Mouse (Mus musculus): ENCODE data around the gene Prss53. TPM values are rescaled to one million over a fixed set of nuclear protein-coding genes. Genes with fewer than 3 reads are reported as not detected.
A peak's percentile ranks its signal among the peaks of the same experiment; 100 is the strongest.
"Not testable (repeated sequence)": the region's sequence is repeated elsewhere in the genome, so short reads cannot be mapped to it uniquely, and the experiment has no call there.

The Prss53 gene
- polyA plus RNA-seq, 1 experiment from 2014 or later, result 0.39 TPM

GRCm38 (mm10) chr7:127903971-127904796 lies 13.4 kb upstream of the Prss53 start, which contains the start of gene Bckdk:
Bckdk (plus strand) TSS chr7:127904082.
- H3K27ac ChIP-seq (ENCODE audit: low read depth), result peak within 1 kb of the TSS; percentile 78
- peaks cover 23% of the 10 kb centered on the region for H3K4me1 ChIP-seq (ENCODE audit: insufficient read depth)
- DNase-seq, result peak; percentile 84
- no peaks in the 10 kb centered on the region for H3K9me3 ChIP-seq (ENCODE audit: low read length)
- H3K36me3 ChIP-seq (replicated peaks; ENCODE audit: insufficient read depth, low read length), result peaks cover 38% of the 10 kb centered on the region
- peak; percentile 90 for ATAC-seq
- no peaks in the 10 kb centered on the region for H3K27me3 ChIP-seq (ENCODE audit: insufficient read depth, low read length)
- peak within 1 kb of the TSS; percentile 93 for H3K4me2 ChIP-seq (ENCODE audit: low read depth, low read length)
- peak within 1 kb of the TSS; percentile 82 for H3K4me3 ChIP-seq (ENCODE audit: low read depth, low read length)
- peak within 1 kb of the TSS; percentile 90 for H3K9ac ChIP-seq (replicated peaks)
- TF ChIP-seq EP300 (IDR thresholded peaks at IDR 0.05; ENCODE audit: low read depth) (no peak; the same call in 1 of the 2 replicates), CTCF (IDR thresholded peaks at IDR 0.05; ENCODE audit: low read depth) (no peak)
- 7% methylated on average over 38 of the region's 38 CpGs for WGBS (ENCODE audit: insufficient replicate concordance)

- no peak for TF ChIP-seq EP300 (IDR thresholded peaks at IDR 0.05; ENCODE audit: low read depth)
- TF ChIP-seq CTCF (IDR thresholded peaks at IDR 0.05; ENCODE audit: low read depth), result no peak
- Histone ChIP-seq H3K27ac (ENCODE audit: low read depth) (no peak overlapping the region), H3K9ac (replicated peaks) (no peak overlapping the region), H3K27me3 (ENCODE audit: insufficient read depth, low read length) (no peaks in the 10 kb centered on the region), H3K36me3 (replicated peaks; ENCODE audit: insufficient read depth, low read length) (peaks cover 15% of the 10 kb centered on the region), H3K4me3 (ENCODE audit: low read depth, low read length) (no peak overlapping the region), H3K4me1 (ENCODE audit: insufficient read depth) (peaks cover 32% of the 10 kb centered on the region), H3K9me3 (ENCODE audit: low read length) (no peaks in the 10 kb centered on the region), H3K4me2 (ENCODE audit: low read depth, low read length) (no peak overlapping the region)
- ATAC-seq, result no peak
- no peak for DNase-seq
- 55% methylated on average over 2 of the region's 2 CpGs for WGBS (ENCODE audit: insufficient replicate concordance)
These were observed 11.0 kb upstream of the Prss53 start for GRCm38 (mm10) chr7:127901772-127902171.

DNA sequence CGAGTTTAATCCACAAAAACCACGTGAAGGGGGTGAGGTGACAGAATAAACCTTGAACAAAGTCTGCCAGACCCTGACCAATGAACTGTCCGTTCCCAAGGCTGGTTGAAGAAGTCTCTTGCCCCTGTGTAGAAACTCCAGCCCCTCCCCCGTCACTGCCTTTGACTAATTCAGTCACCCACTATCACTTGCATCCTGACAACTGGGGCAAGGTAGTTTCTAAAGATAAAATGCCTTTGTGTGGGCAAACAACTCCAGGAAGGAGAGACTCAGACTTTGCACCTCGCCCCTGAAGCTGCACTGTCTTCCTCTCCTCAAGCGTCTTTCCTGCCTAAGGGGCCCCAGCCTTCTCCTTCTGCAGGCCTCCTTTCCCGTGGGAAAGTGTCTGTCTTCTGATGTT lies 9.2 kb upstream of the Prss53 start:
- DNase-seq, result no peak
- Histone ChIP-seq H3K4me1 (ENCODE audit: insufficient read depth) (peaks cover 36% of the 10 kb centered on the region), H3K4me3 (ENCODE audit: low read depth, low read length) (no peak overlapping the region), H3K36me3 (replicated peaks; ENCODE audit: insufficient read depth, low read length) (no peaks in the 10 kb centered on the region; the same call in 1 of the 2 replicates), H3K27ac (ENCODE audit: low read depth) (no peak overlapping the region), H3K27me3 (ENCODE audit: insufficient read depth, low read length) (no peaks in the 10 kb centered on the region), H3K4me2 (ENCODE audit: low read depth, low read length) (no peak overlapping the region; the same call in 1 of the 2 replicates), H3K9me3 (ENCODE audit: low read length) (no peaks in the 10 kb centered on the region), H3K9ac (replicated peaks) (no peak overlapping the region)
- ATAC-seq, result no peak
- WGBS (ENCODE audit: insufficient replicate concordance), result 21% methylated on average over 7 of the region's 7 CpGs
- TF ChIP-seq CTCF (IDR thresholded peaks at IDR 0.05; ENCODE audit: low read depth), result no peak
- no peak for TF ChIP-seq EP300 (IDR thresholded peaks at IDR 0.05; ENCODE audit: low read depth)

DNA sequence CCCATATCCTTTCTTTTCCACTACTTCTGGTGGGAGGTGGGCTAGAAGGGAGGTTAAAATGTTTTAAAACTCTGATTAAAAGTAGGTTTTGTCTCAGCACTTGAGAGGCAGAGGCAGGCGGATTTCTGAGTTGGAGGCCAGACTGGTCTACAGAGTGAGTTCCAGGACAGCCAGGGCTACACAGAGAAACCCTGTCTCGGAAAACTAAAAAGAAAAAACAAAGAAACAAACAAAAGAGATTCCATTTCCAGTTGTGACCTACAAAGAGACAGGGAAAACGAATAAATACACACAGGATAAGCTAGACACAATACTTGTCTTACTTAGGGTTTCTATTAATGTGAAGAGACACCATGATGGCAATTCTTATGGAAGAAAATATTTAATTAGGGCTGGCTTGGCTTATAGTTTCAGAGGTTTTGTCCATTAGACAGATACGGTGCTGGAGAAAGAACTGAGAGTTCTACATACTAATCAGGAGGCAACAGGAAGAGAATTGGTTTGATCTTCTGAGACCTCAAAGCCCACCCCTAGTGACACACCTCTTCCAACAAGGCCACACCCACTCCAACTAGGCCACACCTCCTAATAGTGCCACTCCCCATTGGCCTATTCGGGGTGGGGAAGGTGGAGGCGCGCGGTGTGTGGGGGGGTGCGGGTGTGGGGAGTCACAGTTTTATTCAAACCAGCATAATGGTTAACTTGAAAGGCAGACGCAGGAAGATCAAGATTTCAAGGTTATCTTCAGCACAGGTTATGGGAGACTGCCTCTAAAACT lies 7.6 kb upstream of the Prss53 start:
- no peak for ATAC-seq
- DNase-seq, result peak; percentile 49
- TF ChIP-seq CTCF (IDR thresholded peaks at IDR 0.05; ENCODE audit: low read depth) (no peak), EP300 (IDR thresholded peaks at IDR 0.05; ENCODE audit: low read depth) (no peak)
- Histone ChIP-seq H3K9ac (replicated peaks) (no peak overlapping the region), H3K4me1 (ENCODE audit: insufficient read depth) (peaks cover 29% of the 10 kb centered on the region), H3K27me3 (ENCODE audit: insufficient read depth, low read length) (no peaks in the 10 kb centered on the region), H3K4me3 (ENCODE audit: low read depth, low read length) (no peak overlapping the region), H3K9me3 (ENCODE audit: low read length) (no peaks in the 10 kb centered on the region), H3K4me2 (ENCODE audit: low read depth, low read length) (peak overlapping the region; percentile 22; the same call in 1 of the 2 replicates), H3K36me3 (replicated peaks; ENCODE audit: insufficient read depth, low read length) (no peaks in the 10 kb centered on the region), H3K27ac (ENCODE audit: low read depth) (peak overlapping the region; percentile 37; the same call in 1 of the 2 replicates)
- WGBS (ENCODE audit: insufficient replicate concordance), result 35% methylated on average over 10 of the region's 10 CpGs

GRCm38 (mm10) chr7:127897542-127897941 lies 6.8 kb upstream of the Prss53 start:
- no peak overlapping the region for H3K4me2 ChIP-seq (ENCODE audit: low read depth, low read length)
- H3K36me3 ChIP-seq (replicated peaks; ENCODE audit: insufficient read depth, low read length), result peaks cover 3% of the 10 kb centered on the region; the same call in 1 of the 2 replicates
- ATAC-seq (no peak), DNase-seq (no peak)
- no peak overlapping the region for H3K27ac ChIP-seq (ENCODE audit: low read depth)
- no peak overlapping the region for H3K4me3 ChIP-seq (ENCODE audit: low read depth, low read length)
- H3K9me3 ChIP-seq (ENCODE audit: low read length), result no peaks in the 10 kb centered on the region
- no peak overlapping the region for H3K9ac ChIP-seq (replicated peaks)
- TF ChIP-seq EP300 (IDR thresholded peaks at IDR 0.05; ENCODE audit: low read depth) (no peak), CTCF (IDR thresholded peaks at IDR 0.05; ENCODE audit: low read depth) (no peak)
- no peaks in the 10 kb centered on the region for H3K27me3 ChIP-seq (ENCODE audit: insufficient read depth, low read length)
- H3K4me1 ChIP-seq (ENCODE audit: insufficient read depth), result peaks cover 29% of the 10 kb centered on the region
- WGBS (ENCODE audit: insufficient replicate concordance), result 82% methylated on average over 7 of the region's 7 CpGs

GRCm38 (mm10) chr7:127896384-127896783 lies 5.6 kb upstream of the Prss53 start:
- no peak overlapping the region for H3K27ac ChIP-seq (ENCODE audit: low read depth)
- no peak overlapping the region for H3K4me3 ChIP-seq (ENCODE audit: low read depth, low read length)
- H3K4me1 ChIP-seq (ENCODE audit: insufficient read depth), result peaks cover 29% of the 10 kb centered on the region
- H3K9me3 ChIP-seq (ENCODE audit: low read length), result no peaks in the 10 kb centered on the region
- WGBS (ENCODE audit: insufficient replicate concordance), result 57% methylated on average over 13 of the region's 13 CpGs
- H3K27me3 ChIP-seq (ENCODE audit: insufficient read depth, low read length), result no peaks in the 10 kb centered on the region
- 0 out of 2 replicates have a peak overlapping the region, but pooled peaks have one; percentile 90 for H3K4me2 ChIP-seq (ENCODE audit: low read depth, low read length)
- DNase-seq (peak; percentile 80), ATAC-seq (no peak)
- TF ChIP-seq CTCF (IDR thresholded peaks at IDR 0.05; ENCODE audit: low read depth) (peak; percentile 88), EP300 (IDR thresholded peaks at IDR 0.05; ENCODE audit: low read depth) (no peak)
- no peak overlapping the region for H3K9ac ChIP-seq (replicated peaks)
- H3K36me3 ChIP-seq (replicated peaks; ENCODE audit: insufficient read depth, low read length), result peaks cover 4% of the 10 kb centered on the region; the same call in 1 of the 2 replicates

DNA sequence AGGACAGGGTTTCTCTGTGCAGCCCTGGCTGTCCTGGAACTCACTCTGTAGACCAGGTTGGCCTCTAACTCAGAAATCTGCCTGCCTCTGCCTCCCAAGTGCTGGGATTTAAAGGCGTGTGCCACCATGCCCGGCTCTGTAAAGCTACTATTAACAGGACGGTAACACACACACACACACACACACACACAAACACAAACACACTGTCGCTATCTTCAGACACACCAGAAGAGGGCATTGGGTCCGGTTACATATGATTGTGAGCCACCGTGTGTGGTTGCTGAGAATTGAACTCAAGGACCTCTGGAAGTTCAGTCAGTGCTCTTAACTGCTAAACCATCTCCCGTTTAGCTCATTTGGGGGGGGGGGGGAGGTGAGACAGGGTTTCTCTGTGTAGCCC lies 5.1 kb upstream of the Prss53 start:
- H3K9me3 ChIP-seq (ENCODE audit: low read length); ATAC-seq; H3K9ac ChIP-seq (replicated peaks); H3K27me3 ChIP-seq (ENCODE audit: insufficient read depth, low read length); H3K36me3 ChIP-seq (replicated peaks; ENCODE audit: insufficient read depth, low read length); DNase-seq: not testable (repeated sequence)
- H3K4me1 ChIP-seq (ENCODE audit: insufficient read depth), result peaks cover 29% of the 10 kb centered on the region
- H3K4me2 ChIP-seq (ENCODE audit: low read depth, low read length), result peak overlapping the region; percentile 90
- WGBS (ENCODE audit: insufficient replicate concordance), result 58% methylated on average over 7 of the region's 7 CpGs
- 0 out of 2 replicates have a peak overlapping the region, but pooled peaks have one; percentile 24 for H3K27ac ChIP-seq (ENCODE audit: low read depth)
- H3K4me3 ChIP-seq (ENCODE audit: low read depth, low read length), result peak overlapping the region; percentile 64

Measured in liver, postnatal 0 days (tissue).